Mouse (Mus musculus) liver, embryonic 15.5 days (tissue): ENCODE results near the gene Dlg2. TPM values are rescaled to one million over a fixed set of nuclear protein-coding genes. Genes with fewer than 3 reads are reported as not detected.

ENCODE experiments used
- ATAC-seq: fragments of 200-750 bp; cut with Nextera tagmentation; 2 replicates; pipeline ENCODE4 v1.8.0; 2017; ENCODE audit warnings: moderate number of reproducible peaks, mild to moderate bottlenecking, moderate library complexity; ENCODE audit not compliant: insufficient read depth
- H3K27ac ChIP-seq: fragments of 300-500 bp; sonication (generic); replicated peaks from 2 replicates; pipeline ENCODE4 v1.5.1; 2015; ENCODE audit warnings: mild to moderate bottlenecking, inconsistent platforms
- H3K27me3 ChIP-seq: fragments of 300-500 bp; sonication (generic); 2 replicates; pipeline ENCODE4 v1.6.1; 2015; ENCODE audit warnings: mild to moderate bottlenecking, inconsistent platforms
- H3K36me3 ChIP-seq: fragments of 300-500 bp; sonication (generic); replicated peaks from 2 replicates; pipeline ENCODE4 v1.6.1; 2015; ENCODE audit warnings: moderate library complexity, mild to moderate bottlenecking, inconsistent platforms
- H3K4me1 ChIP-seq: fragments of 300-500 bp; sonication (generic); replicated peaks from 2 replicates; pipeline ENCODE4 v1.6.1; 2015; ENCODE audit warnings: inconsistent platforms
- H3K4me2 ChIP-seq: fragments of 300-500 bp; sonication (generic); 2 replicates; pipeline ENCODE4 v1.6.1; 2015; ENCODE audit warnings: moderate library complexity, mild to moderate bottlenecking, inconsistent platforms
- H3K4me3 ChIP-seq: fragments of 300-500 bp; sonication (generic); replicated peaks from 2 replicates; pipeline ENCODE4 v1.5.1; 2015; ENCODE audit warnings: mild to moderate bottlenecking, inconsistent platforms
- H3K9ac ChIP-seq: fragments of 300-500 bp; sonication (generic); 2 replicates; pipeline ENCODE4 v1.6.1; 2015; ENCODE audit warnings: moderate library complexity, mild to moderate bottlenecking, inconsistent platforms
- H3K9me3 ChIP-seq: fragments of 300-500 bp; sonication (generic); replicated peaks from 2 replicates; pipeline ENCODE4 v1.6.1; 2016; ENCODE audit warnings: inconsistent platforms
- WGBS: fragments of 180-500 bp; shearing (Covaris S2); methylation state at CpG from one replicate; pipeline ENCODE4 v1.1.7; 2015; ENCODE audit warnings: mixed read lengths; ENCODE audit not compliant: insufficient replicate concordance; 5-methylcytosine and 5-hydroxymethylcytosine counted together
- polyA plus RNA-seq: library from polyadenylated mRNA; unstranded; fragments of >200 nt; fragmentation: Nextera tagmentation; extraction: Ambion mirVana; gene quantifications from 2 replicates; pipeline ENCODE4 v1.2.1, GENCODE M21; 2015

Dlg2 gene
- polyA plus RNA-seq, 1 experiment from 2014 or later: 0.60 TPM

DNA sequence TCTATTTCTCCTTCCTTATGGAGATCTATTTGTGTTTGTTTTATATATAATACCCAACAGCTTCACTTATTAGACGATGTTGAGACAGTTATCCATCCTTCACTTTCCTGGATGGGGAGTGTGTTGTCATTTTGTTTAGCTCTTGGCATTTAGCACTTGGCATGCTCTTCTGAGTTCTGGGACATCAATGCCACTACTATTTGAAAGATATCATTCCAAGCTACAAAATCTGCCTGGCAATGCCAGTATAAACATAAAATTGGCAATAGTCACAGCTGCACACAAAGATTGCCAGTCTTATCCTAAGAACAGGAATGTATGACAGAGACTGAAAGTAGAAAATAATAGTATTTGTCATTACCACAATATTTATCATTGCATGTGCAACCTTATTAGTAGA is 735.8 kb downstream of the Dlg2 start:
- Histone ChIP-seq H3K27ac (no peak overlapping the region), H3K9ac (no peak overlapping the region), H3K4me3 (no peak overlapping the region), H3K4me1 (no peaks in the 10 kb centered on the region), H3K36me3 (no peaks in the 10 kb centered on the region), H3K9me3 (no peaks in the 10 kb centered on the region), H3K4me2 (no peak overlapping the region), H3K27me3 (no peaks in the 10 kb centered on the region)
- 70% methylated on average over 1 of the region's 1 CpGs for WGBS
- no peak for ATAC-seq

DNA sequence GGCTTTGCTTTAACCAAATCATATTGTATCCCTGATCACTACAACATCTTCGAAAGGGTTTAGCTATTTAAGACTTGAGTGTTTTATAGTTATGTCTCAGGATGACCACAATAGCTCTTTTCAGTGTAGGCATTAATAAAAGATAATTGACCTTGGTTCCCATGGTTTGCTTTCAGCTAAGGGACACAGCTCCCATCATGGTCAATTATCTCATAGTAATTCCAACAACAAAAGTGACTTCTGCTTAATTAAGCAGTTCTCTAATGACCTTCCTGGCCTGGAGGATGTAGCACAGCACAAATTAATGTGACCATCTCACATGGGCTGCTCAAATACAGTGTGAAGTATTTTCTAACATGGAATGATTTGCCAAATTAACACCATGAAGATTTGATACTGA is 738.4 kb downstream of the Dlg2 start:
- Histone ChIP-seq H3K36me3 (no peaks in the 10 kb centered on the region), H3K4me1 (no peaks in the 10 kb centered on the region), H3K9me3 (no peaks in the 10 kb centered on the region), H3K9ac (no peak overlapping the region), H3K27me3 (no peaks in the 10 kb centered on the region), H3K27ac (no peak overlapping the region), H3K4me3 (no peak overlapping the region), H3K4me2 (no peak overlapping the region)
- 38% methylated on average over 1 of the region's 1 CpGs for WGBS
- no peak for ATAC-seq

DNA sequence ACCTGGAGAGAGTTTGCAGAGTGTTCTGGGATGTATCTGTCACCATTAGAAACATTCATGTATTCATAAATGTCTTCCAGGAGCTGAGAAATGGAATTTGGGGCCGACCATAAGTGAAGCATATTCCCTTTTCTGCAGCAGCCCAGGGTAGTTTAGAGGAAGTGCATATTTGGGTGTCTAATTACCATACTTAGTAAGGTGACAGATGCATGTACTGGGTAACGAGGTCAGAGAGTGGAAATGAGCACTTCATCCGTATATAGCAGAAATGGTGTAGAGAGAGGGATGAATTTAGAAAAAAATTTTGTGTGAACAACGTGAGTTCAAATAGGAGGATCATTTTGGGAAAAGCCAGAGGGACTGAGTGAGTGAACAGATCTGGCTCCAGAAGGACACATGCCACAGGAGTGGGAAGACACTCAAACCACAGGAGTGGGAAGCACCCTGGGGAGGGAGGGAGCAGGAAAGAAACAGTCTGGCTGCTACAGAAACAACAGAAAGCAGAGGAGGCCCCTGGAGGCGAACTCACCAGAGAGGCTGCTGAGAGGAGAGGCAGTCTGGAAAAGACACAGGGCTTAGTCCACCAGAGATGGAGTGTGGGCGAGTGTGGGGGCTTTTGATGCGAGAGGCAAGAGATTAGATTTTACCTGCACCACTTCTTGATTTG is 742.0 kb downstream of the Dlg2 start:
- Histone ChIP-seq H3K27me3 (no peaks in the 10 kb centered on the region), H3K27ac (no peak overlapping the region), H3K36me3 (no peaks in the 10 kb centered on the region), H3K4me1 (no peaks in the 10 kb centered on the region), H3K9me3 (no peaks in the 10 kb centered on the region), H3K9ac (no peak overlapping the region), H3K4me2 (no peak overlapping the region), H3K4me3 (no peak overlapping the region)
- WGBS: 42% methylated on average over 7 of the region's 7 CpGs
- no peak for ATAC-seq

DNA sequence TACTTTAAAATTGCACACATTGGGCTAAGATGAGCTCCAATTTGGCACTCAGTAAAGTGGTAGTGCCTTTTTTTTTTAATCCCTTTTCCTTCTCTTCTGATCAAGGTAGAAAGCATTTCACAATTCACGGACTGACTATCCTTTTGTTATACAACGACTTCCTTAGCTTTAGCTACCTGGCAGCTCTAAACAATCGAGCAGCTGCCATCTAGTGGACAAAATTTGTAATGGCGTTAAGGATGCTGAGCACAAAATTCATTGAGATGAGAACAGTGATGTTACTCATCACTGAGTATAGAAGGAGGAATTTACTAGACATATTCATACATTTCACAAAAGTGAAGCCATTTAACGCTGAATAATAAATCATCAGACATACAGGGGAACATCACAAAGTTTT is 750.0 kb downstream of the Dlg2 start:
- Histone ChIP-seq H3K27ac (no peak overlapping the region), H3K27me3 (no peaks in the 10 kb centered on the region), H3K9ac (no peak overlapping the region), H3K9me3 (no peaks in the 10 kb centered on the region), H3K4me2 (no peak overlapping the region), H3K4me1 (no peaks in the 10 kb centered on the region), H3K36me3 (no peaks in the 10 kb centered on the region), H3K4me3 (no peak overlapping the region)
- no peak for ATAC-seq
- 0% methylated on average over 5 of the region's 5 CpGs for WGBS

DNA sequence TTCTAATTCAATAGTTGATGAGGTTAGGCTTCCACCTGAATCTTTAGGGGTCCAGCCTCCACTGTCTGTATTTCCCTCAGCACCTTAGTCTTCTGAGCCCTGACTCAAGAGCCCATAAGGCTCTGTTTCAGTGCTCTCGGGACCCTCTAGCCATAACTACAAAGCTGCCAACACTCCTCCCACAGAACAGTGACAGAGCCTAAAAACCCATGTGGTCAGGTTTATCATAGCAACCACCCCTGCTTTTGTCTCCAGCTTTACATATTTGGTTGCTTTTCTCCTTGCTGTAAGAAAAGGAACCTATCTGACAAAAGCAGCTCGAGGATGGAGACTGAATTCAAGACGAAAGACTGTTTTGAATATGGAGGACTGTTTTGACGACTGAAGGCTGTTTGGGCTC is 765.2 kb downstream of the Dlg2 start:
- no peaks in the 10 kb centered on the region for H3K36me3 ChIP-seq
- no peaks in the 10 kb centered on the region for H3K9me3 ChIP-seq
- H3K4me2 ChIP-seq: no peak overlapping the region
- WGBS: 47% methylated on average over 4 of the region's 4 CpGs
- no peak overlapping the region for H3K9ac ChIP-seq
- no peaks in the 10 kb centered on the region for H3K4me1 ChIP-seq
- H3K27me3 ChIP-seq: no peaks in the 10 kb centered on the region
- ATAC-seq: no peak
- no peak overlapping the region for H3K27ac ChIP-seq
- H3K4me3 ChIP-seq: no peak overlapping the region

DNA sequence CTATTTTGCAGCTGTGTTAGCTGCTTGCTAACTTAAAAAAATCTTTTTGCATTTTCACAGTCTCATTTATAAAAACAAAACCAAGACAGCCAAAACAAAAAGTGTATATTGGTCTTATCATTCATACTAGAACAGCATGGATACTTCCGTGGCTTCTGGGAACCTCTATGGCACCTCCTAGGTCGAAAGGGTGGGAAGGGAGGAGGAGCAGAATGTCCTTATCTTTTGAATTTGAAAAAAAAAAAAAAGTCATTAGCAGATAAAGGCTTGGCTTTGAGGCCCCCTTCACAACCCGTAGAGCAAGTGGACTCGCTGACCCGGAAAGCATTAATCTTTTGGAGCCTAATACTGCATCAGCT is 785.2 kb downstream of the Dlg2 start:
- 0 out of 2 replicates have a peak, but pooled peaks cover 4% of the 10 kb centered on the region for H3K4me1 ChIP-seq
- H3K9ac ChIP-seq: no peak overlapping the region
- no peak overlapping the region for H3K4me3 ChIP-seq
- no peak overlapping the region for H3K27ac ChIP-seq
- no peak overlapping the region for H3K4me2 ChIP-seq
- under 1% methylated on average over 5 of the region's 5 CpGs for WGBS
- no peaks in the 10 kb centered on the region; the same call in 1 of the 2 replicates for H3K27me3 ChIP-seq
- no peak for ATAC-seq
- no peaks in the 10 kb centered on the region for H3K36me3 ChIP-seq
- no peaks in the 10 kb centered on the region for H3K9me3 ChIP-seq

DNA sequence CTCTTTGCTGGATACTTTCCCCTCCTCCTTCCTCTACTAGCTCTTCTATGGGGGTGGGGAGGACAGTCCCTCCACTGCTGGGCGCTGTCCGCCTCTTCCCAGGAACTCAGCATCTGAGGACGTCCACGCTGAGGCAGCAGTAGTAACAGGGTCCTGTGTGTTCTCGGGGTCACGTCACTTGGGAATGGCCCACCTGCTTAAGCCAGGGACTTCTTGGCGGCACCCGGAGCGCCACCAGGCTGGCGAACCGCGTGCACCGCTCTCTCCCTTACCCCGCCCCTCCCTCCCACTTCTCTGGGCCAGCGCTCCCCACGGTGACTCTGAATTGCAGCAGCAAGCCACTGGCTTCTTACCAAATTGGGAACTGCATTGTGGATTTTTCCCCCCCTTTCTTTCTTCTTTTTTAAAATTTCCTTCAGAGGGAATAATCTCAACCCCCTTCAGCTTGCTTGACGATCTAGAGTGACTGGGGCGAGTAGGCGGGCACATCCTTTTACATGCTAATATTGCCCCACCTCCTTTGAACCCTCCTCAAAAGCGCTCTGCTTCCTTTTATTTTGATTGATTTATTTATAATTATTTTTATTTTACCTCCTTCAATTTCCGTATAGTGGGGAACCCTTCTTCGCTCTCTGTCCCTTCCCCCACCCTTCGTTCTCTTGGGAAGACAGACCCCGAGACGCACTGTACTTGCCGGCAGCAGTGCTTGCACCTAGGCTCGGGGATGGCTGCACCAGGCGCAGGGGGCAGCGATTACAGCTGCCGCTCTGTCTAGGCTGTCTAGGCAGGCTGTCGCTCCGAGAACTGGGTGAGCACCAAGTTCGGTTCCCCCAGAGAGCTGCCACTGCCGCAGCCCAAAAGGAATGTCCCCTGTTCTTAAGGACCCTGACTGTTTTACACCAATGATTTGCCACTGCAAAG is 785.8 kb downstream of the Dlg2 start:
- H3K4me3 ChIP-seq: no peak overlapping the region; the same call in 1 of the 2 replicates
- no peaks in the 10 kb centered on the region; the same call in 1 of the 2 replicates for H3K27me3 ChIP-seq
- H3K9ac ChIP-seq: no peak overlapping the region
- 1% methylated on average over 34 of the region's 34 CpGs for WGBS
- H3K9me3 ChIP-seq: no peaks in the 10 kb centered on the region
- ATAC-seq: no peak
- H3K36me3 ChIP-seq: no peaks in the 10 kb centered on the region
- H3K27ac ChIP-seq: no peak overlapping the region
- H3K4me1 ChIP-seq: 0 out of 2 replicates have a peak, but pooled peaks cover 4% of the 10 kb centered on the region
- H3K4me2 ChIP-seq: peak overlapping the region; percentile 46

DNA sequence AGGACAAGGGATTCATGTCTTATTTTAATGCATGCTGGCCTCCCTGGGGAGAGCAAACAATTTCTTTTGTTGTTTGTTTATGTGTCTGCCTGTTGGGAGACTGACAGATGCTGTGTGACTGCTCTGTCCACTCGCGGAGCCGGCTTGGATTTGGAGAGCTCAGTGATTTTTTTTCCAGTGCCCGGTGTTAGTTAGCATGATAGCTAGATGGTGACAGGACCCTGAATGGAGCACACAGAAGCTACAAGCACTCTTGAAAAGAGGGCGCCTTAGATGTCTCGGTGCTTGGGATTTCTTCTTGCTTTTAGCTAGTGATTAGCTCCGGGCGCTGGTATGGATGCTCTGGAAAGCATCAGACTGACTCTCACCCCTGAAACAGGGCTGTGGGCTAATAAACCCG is 786.5 kb downstream of the Dlg2 start:
- H3K27me3 ChIP-seq: no peaks in the 10 kb centered on the region; the same call in 1 of the 2 replicates
- H3K27ac ChIP-seq: no peak overlapping the region
- H3K4me3 ChIP-seq: no peak overlapping the region
- H3K4me1 ChIP-seq: 0 out of 2 replicates have a peak, but pooled peaks cover 4% of the 10 kb centered on the region
- ATAC-seq: no peak
- no peaks in the 10 kb centered on the region for H3K36me3 ChIP-seq
- no peak overlapping the region for H3K9ac ChIP-seq
- no peak overlapping the region for H3K4me2 ChIP-seq
- WGBS: 8% methylated on average over 9 of the region's 9 CpGs
- H3K9me3 ChIP-seq: no peaks in the 10 kb centered on the region

DNA sequence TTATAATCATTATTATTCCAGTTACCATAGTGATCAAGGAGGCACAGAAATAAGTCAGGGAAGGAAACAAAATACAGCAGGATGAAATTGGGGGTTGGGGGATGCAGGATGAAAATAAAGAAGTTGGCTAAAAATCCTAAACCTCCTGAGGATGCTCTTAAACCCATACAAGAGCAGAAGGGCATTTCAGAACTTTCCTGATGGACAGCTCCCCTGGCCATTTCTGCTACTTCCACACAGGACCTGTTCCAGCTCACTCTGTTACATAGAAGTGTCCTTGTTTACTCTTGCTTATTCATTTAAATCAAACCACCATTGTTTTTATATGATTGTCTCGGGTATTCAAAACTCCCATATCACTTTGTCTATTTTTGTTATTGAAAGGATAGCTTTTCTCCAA is 791.3 kb downstream of the Dlg2 start:
- ATAC-seq: no peak
- H3K4me2 ChIP-seq: no peak overlapping the region
- 9% methylated on average over 1 of the region's 1 CpGs for whole genome bisulfite sequencing

DNA sequence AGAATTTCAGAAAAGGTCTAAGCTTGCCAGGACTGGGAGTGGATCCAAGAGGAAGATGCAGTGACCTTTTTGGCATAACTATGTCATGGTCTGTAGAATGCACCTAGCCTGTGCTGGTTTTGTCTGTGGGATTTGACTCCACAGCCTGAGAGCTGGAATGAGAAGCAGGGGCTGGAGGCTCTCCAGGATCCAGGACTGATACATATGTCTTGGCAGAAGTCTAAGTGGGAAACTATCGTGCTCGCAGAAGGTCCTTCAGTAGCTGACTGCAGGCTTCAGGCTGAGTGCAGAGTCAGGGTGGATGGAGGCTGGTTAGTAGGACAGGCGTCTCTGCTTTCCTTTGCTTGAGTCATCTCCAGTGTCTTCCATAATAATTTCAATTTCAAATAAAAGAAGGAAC is 807.7 kb downstream of the Dlg2 start:
- ATAC-seq: no peak
- Histone ChIP-seq H3K4me1 (no peaks in the 10 kb centered on the region), H3K27ac (no peak overlapping the region), H3K36me3 (no peaks in the 10 kb centered on the region), H3K4me2 (no peak overlapping the region), H3K4me3 (no peak overlapping the region), H3K27me3 (no peaks in the 10 kb centered on the region), H3K9ac (no peak overlapping the region), H3K9me3 (no peaks in the 10 kb centered on the region)
- WGBS: 62% methylated on average over 3 of the region's 3 CpGs

More for the DNA sequence above, 791.3 kb downstream of the Dlg2 start:
- Histone ChIP-seq H3K9ac (no peak overlapping the region), H3K36me3 (no peaks in the 10 kb centered on the region), H3K9me3 (no peaks in the 10 kb centered on the region), H3K4me1 (no peaks in the 10 kb centered on the region), H3K27me3 (no peaks in the 10 kb centered on the region), H3K4me3 (no peak overlapping the region), H3K27ac (no peak overlapping the region)

DNA sequence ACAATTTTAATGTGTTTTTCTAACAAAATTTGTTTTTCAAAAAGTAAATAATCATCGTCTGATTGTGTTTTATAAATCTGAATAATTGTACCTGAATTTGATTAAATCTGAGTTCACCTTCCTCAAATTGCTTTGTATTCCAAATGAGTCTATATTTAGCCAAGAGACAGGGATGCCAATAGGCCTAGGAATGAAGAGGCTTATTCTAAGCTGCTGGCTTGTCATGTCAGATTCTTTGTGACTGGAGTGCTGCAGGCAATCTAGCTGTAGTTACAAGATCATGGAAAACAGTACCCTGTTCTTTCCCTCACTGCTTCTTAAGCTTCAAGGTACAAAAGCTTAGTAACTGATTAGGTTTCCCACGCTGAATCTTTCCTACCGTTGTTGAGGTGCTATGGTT is 811.9 kb downstream of the Dlg2 start:
- no peak overlapping the region for H3K9ac ChIP-seq
- no peak overlapping the region for H3K27ac ChIP-seq

More for the DNA sequence above, 811.9 kb downstream of the Dlg2 start:
- ATAC-seq: no peak
- H3K9me3 ChIP-seq: no peaks in the 10 kb centered on the region
- H3K36me3 ChIP-seq: no peaks in the 10 kb centered on the region
- no peak overlapping the region for H3K4me3 ChIP-seq
- no peaks in the 10 kb centered on the region for H3K4me1 ChIP-seq
- no peak overlapping the region for H3K4me2 ChIP-seq
- no peaks in the 10 kb centered on the region for H3K27me3 ChIP-seq
- WGBS: 65% methylated on average over 3 of the region's 3 CpGs
